Mouse (Mus musculus): Measurements from ENCODE around the gene Ube2a.

- TF ChIP-seq CTCF (IDR thresholded peaks at IDR 0.05; ENCODE audit: extremely low read depth, insufficient read depth, insufficient read length, insufficient replicate concordance) (no peak), POLR2A (IDR thresholded peaks at IDR 0.05; ENCODE audit: low read depth, low read length) (no peak)
These were observed 42.1 kb upstream of the Ube2a start for GRCm38 (mm10) chrX:36831632-36832031.
